Mouse (Mus musculus) heart, embryonic 13.5 days (tissue): ENCODE measurements around the gene Nhsl1. TPM values are rescaled to one million over a fixed set of nuclear protein-coding genes. Genes with fewer than 3 reads are reported as not detected.

Experiments
- ATAC-seq: fragments of 200-750 bp; cut with Nextera tagmentation; 2 replicates; pipeline ENCODE4 v1.8.0; 2017; ENCODE audit warnings: moderate TSS enrichment; ENCODE audit not compliant: insufficient number of reproducible peaks, low FRiP score, low TSS enrichment; ENCODE audit errors: extremely low read depth
- H3K27ac ChIP-seq: fragments of 300-500 bp; sonication (generic); replicated peaks from 2 replicates; pipeline ENCODE4 v1.5.1; 2015; ENCODE audit warnings: moderate library complexity, mild to moderate bottlenecking, inconsistent platforms
- H3K27me3 ChIP-seq: fragments of 300-500 bp; sonication (generic); replicated peaks from 2 replicates; pipeline ENCODE4 v1.6.1; 2015; ENCODE audit warnings: mild to moderate bottlenecking, inconsistent platforms
- H3K36me3 ChIP-seq: fragments of 300-500 bp; sonication (generic); 2 replicates; pipeline ENCODE4 v1.6.1; 2015; ENCODE audit warnings: mild to moderate bottlenecking, inconsistent platforms
- H3K4me1 ChIP-seq: fragments of 300-500 bp; sonication (generic); 2 replicates; pipeline ENCODE4 v1.6.1; 2015; ENCODE audit warnings: inconsistent platforms
- H3K4me2 ChIP-seq: fragments of 300-500 bp; sonication (generic); 2 replicates; pipeline ENCODE4 v1.6.1; 2015; ENCODE audit warnings: inconsistent platforms, mild to moderate bottlenecking, moderate library complexity
- H3K4me3 ChIP-seq: fragments of 300-500 bp; sonication (generic); 2 replicates; pipeline ENCODE4 v1.5.1; 2015; ENCODE audit warnings: moderate library complexity, mild to moderate bottlenecking, inconsistent platforms
- H3K9ac ChIP-seq: fragments of 300-500 bp; sonication (generic); 2 replicates; pipeline ENCODE4 v1.6.1; 2015; ENCODE audit warnings: inconsistent platforms, mild to moderate bottlenecking, moderate library complexity
- H3K9me3 ChIP-seq: fragments of 300-500 bp; sonication (generic); 2 replicates; pipeline ENCODE4 v1.6.1; 2016; ENCODE audit warnings: inconsistent platforms
- WGBS: fragments of 180-500 bp; shearing (Covaris S2); methylation state at CpG from one replicate; pipeline ENCODE4 v1.1.7; 2015; ENCODE audit warnings: mixed read lengths; 5-methylcytosine and 5-hydroxymethylcytosine counted together
- polyA plus RNA-seq: library from polyadenylated mRNA; unstranded; fragments of >200 nt; fragmentation: Nextera tagmentation; extraction: Ambion mirVana; gene quantifications from 2 replicates; pipeline ENCODE4 v1.2.1, GENCODE M21; 2015

Nhsl1 gene
- polyA plus RNA-seq, 1 experiment from 2014 or later, result 11.1 TPM

DNA sequence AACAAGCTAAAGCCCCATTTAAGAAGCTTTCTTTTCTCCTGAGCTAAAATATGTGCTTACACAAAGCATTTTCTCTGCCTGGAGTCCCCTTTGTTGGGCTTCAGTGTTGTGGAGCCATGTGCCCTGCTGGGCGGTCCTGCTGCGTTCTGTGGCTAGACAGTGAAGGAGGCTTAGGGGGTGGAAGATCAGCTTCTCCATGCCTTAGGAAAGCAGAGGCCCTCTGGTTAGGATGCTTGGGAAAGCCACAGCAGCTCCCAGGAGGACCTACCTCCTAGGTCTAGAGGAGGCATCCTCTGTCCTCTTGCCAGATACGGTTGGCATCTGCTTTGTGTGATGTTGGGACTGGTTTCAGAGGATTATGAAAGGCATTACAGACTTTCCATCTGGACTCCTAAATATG, 56.5 kb downstream of the Nhsl1 start:
- no peak overlapping the region for H3K4me2 ChIP-seq
- no peak for ATAC-seq
- H3K27me3 ChIP-seq, result no peaks in the 10 kb centered on the region
- peaks cover 20% of the 10 kb centered on the region for H3K4me1 ChIP-seq
- H3K27ac ChIP-seq, result no peak overlapping the region
- no peaks in the 10 kb centered on the region for H3K9me3 ChIP-seq
- no peak overlapping the region for H3K9ac ChIP-seq
- H3K4me3 ChIP-seq, result no peak overlapping the region
- no peaks in the 10 kb centered on the region for H3K36me3 ChIP-seq
- 68% methylated on average over 3 of the region's 3 CpGs for WGBS

DNA sequence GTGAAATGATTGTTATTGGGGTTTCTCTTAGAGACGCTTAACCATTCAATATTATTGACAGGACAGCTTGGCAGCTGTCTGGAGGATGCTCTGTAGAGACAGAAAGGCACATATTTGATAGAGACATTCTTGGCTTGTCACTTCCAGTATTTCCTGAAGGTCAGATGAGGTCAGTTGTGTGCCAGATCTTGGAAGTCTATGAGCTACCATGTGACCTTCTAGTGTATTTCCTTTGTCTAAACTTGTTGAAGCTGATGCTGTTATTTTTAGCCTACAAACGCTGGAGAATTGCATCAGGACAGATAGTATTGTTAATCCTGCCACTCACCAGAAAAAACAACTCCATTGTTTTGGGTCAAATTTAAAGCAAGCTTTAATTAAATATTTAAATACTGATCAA, 66.0 kb downstream of the Nhsl1 start:
- Histone ChIP-seq H3K4me3 (no peak overlapping the region), H3K4me1 (peaks cover 25% of the 10 kb centered on the region), H3K9me3 (no peaks in the 10 kb centered on the region), H3K9ac (no peak overlapping the region), H3K36me3 (no peaks in the 10 kb centered on the region), H3K27ac (no peak overlapping the region), H3K4me2 (no peak overlapping the region), H3K27me3 (no peaks in the 10 kb centered on the region)
- WGBS, result 37% methylated on average over 2 of the region's 2 CpGs
- ATAC-seq, result no peak

DNA sequence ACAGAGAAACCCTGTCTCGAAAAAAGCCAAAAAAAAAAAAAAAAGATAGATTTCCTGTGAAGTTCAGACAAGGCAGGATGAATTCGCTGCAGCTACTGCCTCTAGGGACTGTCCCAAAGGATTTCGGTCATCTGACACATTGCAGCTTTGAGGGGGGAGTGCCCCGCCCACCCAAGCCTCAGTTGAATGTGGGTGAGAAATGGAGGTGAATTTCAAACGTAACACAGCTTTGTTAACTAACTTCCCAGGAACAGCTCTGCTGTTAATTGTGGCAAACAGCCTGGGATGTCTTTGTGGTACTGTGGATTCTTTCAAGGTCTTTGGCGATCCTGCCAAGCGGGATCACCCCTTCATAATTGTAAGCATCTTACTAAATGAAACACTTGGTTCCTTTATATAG, 67.4 kb downstream of the Nhsl1 start:
- no peak overlapping the region for H3K4me2 ChIP-seq
- H3K27ac ChIP-seq, result no peak overlapping the region
- H3K36me3 ChIP-seq, result no peaks in the 10 kb centered on the region
- ATAC-seq, result no peak
- no peaks in the 10 kb centered on the region for H3K27me3 ChIP-seq
- H3K9me3 ChIP-seq, result no peaks in the 10 kb centered on the region
- no peak overlapping the region for H3K9ac ChIP-seq
- no peak overlapping the region for H3K4me3 ChIP-seq
- peaks cover 25% of the 10 kb centered on the region for H3K4me1 ChIP-seq
- 61% methylated on average over 7 of the region's 7 CpGs for WGBS

DNA sequence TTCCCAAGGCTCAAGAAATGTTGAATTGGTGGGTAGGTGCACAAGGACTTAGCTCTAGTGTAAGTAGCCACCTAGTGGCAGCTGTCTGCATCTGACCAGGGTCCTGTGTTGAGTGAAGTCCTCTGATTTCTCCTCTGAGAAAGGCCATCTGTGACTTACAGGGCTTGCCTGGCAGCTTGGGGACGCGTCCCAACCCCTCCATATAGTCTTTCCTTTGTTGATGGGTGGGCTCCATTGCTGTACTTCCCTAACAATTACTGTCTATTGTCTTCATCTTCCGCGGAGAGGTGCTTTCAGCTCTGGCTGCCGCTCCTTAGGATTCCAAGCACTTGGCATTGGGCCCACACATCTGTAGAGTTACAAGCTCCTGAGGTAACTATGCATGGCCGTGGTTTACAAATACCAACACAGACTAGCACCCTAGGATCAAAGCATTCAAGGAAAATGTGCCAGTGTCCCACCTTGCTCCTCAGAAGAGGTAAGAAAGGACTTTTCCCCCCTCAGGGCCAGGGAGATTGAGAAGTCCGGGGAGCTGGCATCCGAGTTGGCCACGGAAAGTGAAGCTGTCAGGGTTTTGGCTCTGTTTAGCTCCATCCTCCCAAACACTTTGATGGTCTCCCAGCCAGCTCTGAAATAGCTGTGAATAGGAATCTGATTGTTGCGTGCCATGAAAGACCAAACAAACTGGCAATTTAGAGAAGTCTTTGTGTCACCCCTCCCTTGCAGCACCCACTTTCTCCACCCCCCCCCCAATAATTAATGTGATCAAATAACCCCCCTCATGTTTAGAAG, 70.2 kb downstream of the Nhsl1 start:
- peaks cover 35% of the 10 kb centered on the region for H3K4me1 ChIP-seq
- H3K9ac ChIP-seq, result peak overlapping the region; percentile 56; the same call in 1 of the 2 replicates
- no peaks in the 10 kb centered on the region for H3K27me3 ChIP-seq
- H3K4me3 ChIP-seq, result no peak overlapping the region
- WGBS, result 32% methylated on average over 10 of the region's 10 CpGs
- peak; percentile 61; the same call in 1 of the 2 replicates for ATAC-seq
- no peaks in the 10 kb centered on the region for H3K9me3 ChIP-seq
- peak overlapping the region; percentile 48 for H3K4me2 ChIP-seq
- no peaks in the 10 kb centered on the region for H3K36me3 ChIP-seq
- H3K27ac ChIP-seq, result no peak overlapping the region

DNA sequence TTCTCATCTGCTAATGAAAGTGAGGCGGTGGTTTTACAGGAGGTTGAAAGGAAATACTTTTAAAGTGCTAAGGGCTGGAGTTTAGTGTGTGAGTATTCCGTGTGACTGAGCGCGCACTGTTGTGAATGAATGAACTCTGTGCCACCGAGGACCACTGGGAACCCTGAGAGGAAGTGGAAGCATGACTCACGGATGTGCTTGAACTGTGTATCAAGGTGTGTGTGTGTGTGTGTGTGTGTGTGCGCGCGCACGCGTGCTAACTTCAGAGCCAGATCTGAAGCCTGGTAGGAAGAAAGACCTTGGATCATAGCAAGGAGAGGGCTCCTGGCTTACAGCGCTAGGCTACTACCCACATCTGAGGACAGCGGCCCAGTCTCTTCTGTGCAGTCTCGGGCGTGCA, 71.2 kb downstream of the Nhsl1 start:
- Histone ChIP-seq H3K27me3 (no peaks in the 10 kb centered on the region), H3K4me3 (no peak overlapping the region), H3K4me1 (peaks cover 25% of the 10 kb centered on the region), H3K36me3 (no peaks in the 10 kb centered on the region), H3K9me3 (no peaks in the 10 kb centered on the region), H3K9ac (no peak overlapping the region), H3K27ac (no peak overlapping the region), H3K4me2 (no peak overlapping the region)
- 83% methylated on average over 15 of the region's 15 CpGs for WGBS
- ATAC-seq, result no peak

DNA sequence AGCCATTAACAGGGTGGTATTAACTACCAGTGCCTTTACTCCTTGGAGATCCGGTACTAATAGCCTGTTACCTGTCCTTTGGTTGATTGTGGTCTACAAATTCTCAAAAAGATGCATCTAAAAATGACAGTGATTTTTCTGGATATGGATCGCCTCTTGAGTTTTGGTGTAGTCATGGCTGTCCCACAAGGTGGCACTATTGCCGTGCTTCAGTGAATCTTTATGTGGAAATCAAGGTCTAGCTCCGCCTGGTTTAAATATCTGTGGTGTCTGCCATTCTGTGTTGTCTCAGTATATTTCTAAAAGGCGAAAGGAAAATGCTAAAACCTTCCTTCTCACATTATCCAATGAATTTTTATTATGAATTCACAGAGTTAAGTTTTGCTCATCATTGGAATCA, 72.8 kb downstream of the Nhsl1 start:
- no peak for ATAC-seq
- Histone ChIP-seq H3K4me2 (no peak overlapping the region), H3K27me3 (no peaks in the 10 kb centered on the region), H3K9ac (no peak overlapping the region), H3K4me1 (peaks cover 22% of the 10 kb centered on the region), H3K27ac (no peak overlapping the region), H3K4me3 (no peak overlapping the region), H3K9me3 (no peaks in the 10 kb centered on the region), H3K36me3 (no peaks in the 10 kb centered on the region)
- WGBS, result 35% methylated on average over 5 of the region's 5 CpGs

DNA sequence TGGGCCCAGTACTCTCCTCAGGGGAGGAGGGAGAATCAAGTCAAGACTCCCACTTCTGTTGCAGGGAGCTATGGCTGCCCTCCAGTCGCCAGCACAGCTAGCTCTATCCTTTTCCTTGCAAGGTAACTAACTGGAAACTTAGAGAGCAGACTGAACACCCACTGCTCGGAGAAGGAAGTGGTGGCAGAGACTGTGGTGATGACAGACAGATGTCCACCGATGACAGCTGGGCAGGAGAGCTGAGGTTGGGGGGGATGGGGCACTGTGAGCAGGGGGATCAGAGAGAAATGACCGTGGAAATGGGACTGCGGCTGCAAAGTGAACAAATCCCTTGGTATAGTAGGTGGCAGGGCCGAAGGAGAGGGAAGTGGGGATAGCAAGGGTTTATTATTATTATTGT, 73.5 kb downstream of the Nhsl1 start:
- no peak overlapping the region for H3K4me3 ChIP-seq
- no peaks in the 10 kb centered on the region for H3K9me3 ChIP-seq
- H3K27me3 ChIP-seq, result no peaks in the 10 kb centered on the region
- H3K9ac ChIP-seq, result no peak overlapping the region; the same call in 1 of the 2 replicates
- ATAC-seq, result no peak
- 48% methylated on average over 6 of the region's 6 CpGs for WGBS
- no peak overlapping the region for H3K4me2 ChIP-seq
- no peak overlapping the region for H3K27ac ChIP-seq
- H3K36me3 ChIP-seq, result no peaks in the 10 kb centered on the region
- peaks cover 23% of the 10 kb centered on the region for H3K4me1 ChIP-seq

DNA sequence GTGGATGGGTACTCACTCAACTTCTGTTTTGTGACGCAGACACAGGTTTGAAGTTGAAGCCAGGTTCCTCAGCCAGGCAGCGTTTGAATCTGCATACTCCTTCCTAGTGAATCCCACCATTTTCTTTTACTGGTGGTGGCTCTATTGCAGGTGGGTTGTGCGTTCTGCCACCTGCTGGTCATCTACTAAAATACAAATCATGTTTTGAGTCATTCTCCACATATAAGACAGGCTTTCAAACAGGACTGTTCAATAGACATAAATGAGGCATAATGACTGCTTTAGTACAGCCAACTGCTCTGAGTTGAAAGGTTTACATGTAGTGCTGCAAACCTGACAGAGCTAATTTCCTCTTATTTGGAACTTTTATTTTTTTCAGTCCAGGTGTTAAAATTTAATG, 75.0 kb downstream of the Nhsl1 start:
- ATAC-seq, result no peak
- Histone ChIP-seq H3K36me3 (no peaks in the 10 kb centered on the region), H3K27ac (no peak overlapping the region), H3K4me1 (peaks cover 20% of the 10 kb centered on the region), H3K4me2 (no peak overlapping the region), H3K27me3 (no peaks in the 10 kb centered on the region), H3K9me3 (no peaks in the 10 kb centered on the region), H3K9ac (no peak overlapping the region), H3K4me3 (no peak overlapping the region)
- 57% methylated on average over 3 of the region's 3 CpGs for WGBS

DNA sequence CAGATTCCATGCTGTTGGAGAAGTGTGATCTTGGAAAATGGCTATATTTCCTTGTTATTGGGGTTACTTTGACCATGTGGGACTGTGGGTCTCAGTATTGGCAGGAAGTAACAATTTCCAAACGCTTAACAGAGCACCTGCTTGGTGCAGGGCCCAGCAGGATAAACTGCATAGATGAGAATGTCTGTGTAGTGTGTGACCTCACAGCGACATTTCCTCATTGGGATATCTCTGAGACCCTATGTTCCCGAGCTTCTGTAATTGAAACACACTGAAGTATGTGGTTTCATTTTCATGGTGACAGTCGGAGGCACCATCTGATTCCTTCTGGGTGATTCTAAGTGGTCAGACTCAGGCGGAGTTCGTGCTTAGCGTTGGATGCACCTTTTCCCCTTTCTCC, 75.5 kb downstream of the Nhsl1 start:
- no peak overlapping the region for H3K4me2 ChIP-seq
- no peak overlapping the region for H3K9ac ChIP-seq
- H3K36me3 ChIP-seq, result no peaks in the 10 kb centered on the region
- H3K4me1 ChIP-seq, result peaks cover 15% of the 10 kb centered on the region
- no peak overlapping the region for H3K4me3 ChIP-seq
- 72% methylated on average over 7 of the region's 7 CpGs for WGBS
- ATAC-seq, result no peak
- H3K27ac ChIP-seq, result no peak overlapping the region
- H3K9me3 ChIP-seq, result no peaks in the 10 kb centered on the region
- no peaks in the 10 kb centered on the region for H3K27me3 ChIP-seq

DNA sequence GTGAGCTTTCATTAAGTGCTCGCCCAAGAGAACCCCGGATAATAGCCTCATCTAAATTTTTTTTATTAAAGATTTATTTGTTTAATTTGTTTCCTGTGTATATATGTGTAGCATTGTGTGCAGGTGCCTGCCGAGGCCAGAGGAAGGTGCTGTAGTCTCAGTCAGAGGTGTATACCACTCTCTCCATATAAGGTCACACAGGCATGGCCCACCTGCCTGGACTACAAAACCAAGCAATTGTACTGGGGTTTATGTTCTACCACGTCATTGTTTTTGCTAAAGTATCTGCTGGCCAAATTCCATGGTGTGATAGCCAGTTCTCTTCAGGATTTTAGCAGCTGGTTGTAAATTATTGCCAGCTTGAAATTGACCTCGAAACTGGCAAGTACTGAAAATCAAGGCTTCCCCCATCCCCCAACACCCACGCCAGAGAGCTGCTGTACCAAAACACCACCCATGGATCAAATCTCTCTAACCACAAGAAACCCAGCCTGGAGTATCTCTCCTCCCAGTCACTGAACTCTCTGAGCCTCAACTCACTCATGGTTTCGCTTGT, 81.4 kb downstream of the Nhsl1 start:
- no peak overlapping the region for H3K27ac ChIP-seq
- H3K4me2 ChIP-seq, result no peak overlapping the region
- no peaks in the 10 kb centered on the region for H3K9me3 ChIP-seq
- 0 out of 2 replicates have a peak, but pooled peaks cover 4% of the 10 kb centered on the region for H3K4me1 ChIP-seq
- H3K4me3 ChIP-seq, result no peak overlapping the region
- H3K9ac ChIP-seq, result no peak overlapping the region
- no peak for ATAC-seq
- WGBS, result 74% methylated on average over 7 of the region's 7 CpGs
- no peaks in the 10 kb centered on the region for H3K27me3 ChIP-seq
- H3K36me3 ChIP-seq, result no peaks in the 10 kb centered on the region

DNA sequence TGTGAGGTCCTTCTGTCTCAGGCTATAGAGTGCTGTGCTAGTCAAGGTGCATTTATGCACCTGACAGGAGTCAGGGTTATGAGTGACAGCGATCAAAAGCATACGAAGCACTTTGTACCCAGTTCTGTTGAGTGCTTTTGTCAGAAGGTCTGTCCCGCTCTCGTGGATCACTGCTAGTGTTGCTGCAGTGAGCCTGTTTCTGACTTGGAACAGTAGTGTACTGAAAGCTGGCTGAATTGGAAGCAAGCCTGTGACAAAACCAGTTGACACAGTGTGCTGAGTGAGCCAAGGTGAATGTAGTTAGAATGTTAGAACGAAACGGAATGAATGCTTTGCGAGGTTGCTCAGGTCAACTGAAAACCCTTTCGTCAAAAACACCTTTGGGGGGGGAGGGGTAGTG, 82.2 kb downstream of the Nhsl1 start:
- Histone ChIP-seq H3K36me3 (no peaks in the 10 kb centered on the region), H3K9me3 (no peaks in the 10 kb centered on the region), H3K27me3 (no peaks in the 10 kb centered on the region), H3K4me1 (0 out of 2 replicates have a peak, but pooled peaks cover 4% of the 10 kb centered on the region), H3K4me2 (no peak overlapping the region), H3K4me3 (no peak overlapping the region), H3K27ac (no peak overlapping the region), H3K9ac (no peak overlapping the region)
- no peak for ATAC-seq
- 68% methylated on average over 8 of the region's 8 CpGs for WGBS

DNA sequence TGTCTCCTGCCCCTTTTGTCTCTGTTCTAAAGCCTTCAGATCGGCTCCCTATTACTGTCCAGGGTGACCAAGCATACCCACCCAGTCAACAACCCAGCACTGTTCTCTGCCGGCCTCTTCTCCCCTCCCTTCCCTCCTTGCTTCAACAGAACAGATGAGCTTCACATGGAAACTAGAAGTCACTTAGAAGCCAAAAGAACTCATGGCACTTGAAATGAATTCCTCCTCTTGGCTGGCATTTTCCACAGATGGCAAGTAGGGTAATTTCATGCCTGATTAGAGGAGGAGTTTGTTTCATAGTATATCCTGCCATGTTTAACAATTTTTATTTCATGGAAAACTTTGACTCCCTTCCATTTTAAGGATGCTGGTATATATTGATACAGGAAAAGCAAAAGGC, 85.2 kb downstream of the Nhsl1 start:
- no peak overlapping the region for H3K27ac ChIP-seq
- no peak overlapping the region for H3K4me3 ChIP-seq
- no peak overlapping the region for H3K9ac ChIP-seq
- H3K4me1 ChIP-seq, result peaks cover 21% of the 10 kb centered on the region
- WGBS, result 65% methylated on average over 2 of the region's 2 CpGs
- H3K27me3 ChIP-seq, result no peaks in the 10 kb centered on the region
- H3K4me2 ChIP-seq, result no peak overlapping the region
- H3K36me3 ChIP-seq, result no peaks in the 10 kb centered on the region
- no peaks in the 10 kb centered on the region for H3K9me3 ChIP-seq
- ATAC-seq, result no peak
